Mouse (Mus musculus) kidney, adult 9 months (tissue): ENCODE data around the gene Dus4l.
"Not testable (repeated sequence)": the region's sequence is repeated elsewhere in the genome, so short reads cannot be mapped to it uniquely, and the experiment has no call there.

Experiments
- DNase-seq: peaks from one replicate; pipeline ENCODE4 v3.0.0; 2022

Dus4l gene

DNA sequence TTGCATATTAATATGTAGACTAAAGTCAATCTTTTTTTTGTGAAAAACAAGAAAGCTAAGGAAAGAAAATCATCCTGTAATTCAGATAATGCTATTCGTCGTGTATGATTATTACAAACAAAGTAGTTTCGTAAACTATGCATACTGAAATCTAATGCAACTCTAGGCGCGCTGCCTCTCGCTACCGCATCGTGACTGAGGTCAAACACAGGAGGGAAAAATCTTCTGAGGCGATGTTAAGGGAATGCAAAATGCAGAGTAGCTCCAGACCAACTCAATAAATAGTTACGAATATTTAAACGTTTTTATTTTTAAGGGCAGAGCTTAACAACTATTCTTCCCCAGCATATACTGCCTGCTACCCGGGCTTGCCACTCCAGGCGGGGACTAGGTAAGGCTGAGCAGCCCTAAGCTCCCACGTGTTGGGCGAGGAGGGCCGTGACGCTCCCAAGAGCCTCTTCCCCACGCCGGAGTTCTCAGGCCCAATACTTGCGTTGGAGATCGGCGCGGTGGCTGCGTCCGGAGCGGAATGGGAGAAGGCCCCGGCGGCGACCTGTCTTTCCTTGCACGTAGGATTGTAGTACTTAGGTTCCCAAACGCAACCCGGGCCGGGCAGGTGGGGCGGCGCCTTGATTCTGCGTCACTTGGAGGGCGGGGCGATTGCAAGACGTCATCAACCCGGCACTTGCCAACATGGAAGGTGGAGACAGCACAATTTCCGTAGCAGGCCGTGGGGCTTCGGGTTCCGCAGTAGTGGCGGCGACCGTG is at the start of gene Dus4l, which contains the start of gene Cog5:
TSS of gene Dus4l (minus strand) at position 630 of the 768 bp plus-strand sequence.
TSS of gene Cog5 (plus strand) at position 673 of the 768 bp plus-strand sequence.
- peak; percentile 98 for DNase-seq

DNA sequence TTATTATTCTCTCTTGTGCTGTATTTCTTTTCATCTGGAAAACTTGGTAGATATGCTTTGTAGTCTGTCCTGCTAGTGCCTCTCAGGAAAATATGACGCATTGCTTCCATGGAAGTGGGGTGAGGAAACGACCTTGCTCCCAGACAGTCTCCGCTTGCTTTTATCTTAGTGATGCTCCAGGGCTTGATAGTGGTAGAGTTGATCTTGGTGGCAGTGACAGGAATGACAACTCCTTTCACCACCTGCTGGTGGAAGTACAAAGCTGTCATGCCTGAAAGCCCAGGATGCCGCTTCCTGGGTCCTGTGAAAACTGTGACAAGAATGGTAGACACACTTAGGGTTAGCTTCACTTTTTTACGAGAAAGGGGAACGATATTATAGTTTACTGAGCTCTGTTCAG is 49.3 kb upstream of the Dus4l start:
- DNase-seq, result no peak

DNA sequence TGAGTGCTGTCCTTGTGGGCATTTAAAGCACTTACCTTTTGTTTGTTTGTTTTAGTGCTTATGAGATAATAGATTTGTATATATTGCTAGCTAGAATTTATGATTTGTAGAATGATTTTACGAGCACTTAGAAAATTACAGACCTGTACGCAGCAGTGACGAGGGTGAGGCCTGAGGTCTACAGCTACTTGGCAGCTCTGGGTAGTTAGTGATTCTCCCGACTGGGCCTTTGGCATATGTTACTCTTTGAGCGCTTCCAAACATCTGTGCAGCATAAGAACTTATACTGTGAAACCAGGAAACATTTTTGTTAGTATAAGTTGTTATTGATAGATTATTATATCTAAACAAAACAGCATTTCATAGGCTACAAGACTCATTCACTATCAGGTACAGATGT is 46.8 kb upstream of the Dus4l start:
- DNase-seq, result no peak

DNA sequence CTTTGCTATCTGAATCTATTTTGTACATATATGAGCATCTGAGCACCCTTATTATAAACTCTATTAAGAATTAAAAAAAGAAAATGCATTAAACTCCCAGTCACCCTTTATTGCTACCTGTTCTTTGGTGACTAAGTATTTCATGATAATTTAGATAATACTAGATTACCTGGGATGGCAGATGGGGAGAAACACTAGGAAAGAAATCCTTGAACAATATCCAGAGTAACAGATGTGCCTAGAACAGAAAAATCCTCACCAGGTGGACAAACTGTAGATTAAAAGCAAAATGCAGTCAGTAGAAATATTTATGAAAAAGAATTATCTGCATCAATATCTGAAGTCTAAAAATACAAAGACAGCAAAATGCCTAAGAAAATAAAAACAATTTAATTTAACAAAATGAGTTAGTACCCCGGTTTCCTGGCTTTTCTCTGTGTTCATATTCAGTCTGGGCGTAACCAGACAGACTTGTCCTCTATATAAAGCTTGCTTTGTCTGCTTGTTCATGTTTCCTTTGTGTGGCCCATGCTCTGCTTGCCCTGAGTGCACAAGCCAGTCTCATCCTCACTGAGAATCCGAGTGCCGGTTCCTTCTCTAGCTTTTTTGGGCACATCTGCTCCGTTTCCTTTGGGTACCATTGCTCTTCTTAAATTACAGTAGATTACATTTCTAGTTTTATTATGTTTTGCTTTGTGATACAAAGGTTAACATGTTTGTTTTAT is 46.2 kb upstream of the Dus4l start:
- DNase-seq, result no peak

DNA sequence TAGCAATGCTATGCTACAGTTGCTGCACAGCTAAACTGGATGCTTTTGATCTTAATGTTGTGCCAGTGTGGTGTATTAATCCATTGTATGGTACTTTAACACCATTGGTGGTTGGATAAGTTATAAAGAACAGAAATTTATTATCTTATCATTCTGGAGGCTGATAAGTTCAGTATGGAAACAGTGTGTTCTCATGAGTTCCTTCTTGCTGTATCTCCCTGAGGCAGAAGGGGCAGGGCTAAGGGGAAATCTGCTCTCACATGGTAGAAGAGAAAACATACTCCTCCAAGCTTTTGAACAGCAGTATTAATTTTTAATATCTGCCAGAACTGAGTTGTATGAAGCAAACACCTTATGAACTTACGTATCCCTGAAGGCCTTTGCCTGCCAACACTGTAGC is 38.7 kb upstream of the Dus4l start:
- no peak for DNase-seq

DNA sequence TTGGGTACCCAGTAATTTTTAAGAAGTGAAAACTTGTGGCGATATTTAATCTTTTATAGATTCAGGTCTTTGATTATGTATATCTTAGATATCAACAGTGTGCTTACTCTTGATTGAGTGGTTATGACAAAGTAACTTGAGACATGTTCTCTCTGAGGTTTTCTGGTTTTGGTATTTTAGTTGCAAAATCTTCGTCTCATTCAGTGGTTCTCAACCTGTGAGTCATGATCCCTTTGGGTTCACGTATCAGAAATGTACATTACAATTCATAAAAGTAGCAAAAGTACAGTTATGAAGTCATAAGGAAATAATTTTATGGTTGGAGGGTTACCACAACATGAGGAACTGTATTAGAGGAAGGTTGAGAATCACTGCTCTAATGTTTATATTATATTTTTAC is 32.1 kb upstream of the Dus4l start:
- no peak for DNase-seq

DNA sequence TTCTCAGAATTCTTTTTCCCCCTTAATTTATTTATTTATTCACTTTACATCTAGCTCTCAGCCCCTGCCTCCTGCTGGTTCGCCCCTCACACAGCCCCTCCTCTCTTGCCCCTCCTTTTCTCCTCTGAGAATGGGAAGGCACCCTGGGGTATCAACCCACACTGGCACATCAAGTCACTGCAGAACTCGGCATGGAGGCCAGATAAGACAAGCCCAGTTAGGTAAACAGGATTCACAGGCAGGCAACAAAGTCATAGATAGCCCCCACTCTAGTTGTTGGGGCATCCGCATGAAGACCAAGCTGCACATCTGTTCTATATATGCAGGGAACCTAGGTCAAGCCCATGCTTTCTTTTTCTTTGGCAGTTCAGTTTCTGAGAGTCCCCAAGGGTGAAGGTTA is 12.6 kb upstream of the Dus4l start:
- DNase-seq, result no peak

DNA sequence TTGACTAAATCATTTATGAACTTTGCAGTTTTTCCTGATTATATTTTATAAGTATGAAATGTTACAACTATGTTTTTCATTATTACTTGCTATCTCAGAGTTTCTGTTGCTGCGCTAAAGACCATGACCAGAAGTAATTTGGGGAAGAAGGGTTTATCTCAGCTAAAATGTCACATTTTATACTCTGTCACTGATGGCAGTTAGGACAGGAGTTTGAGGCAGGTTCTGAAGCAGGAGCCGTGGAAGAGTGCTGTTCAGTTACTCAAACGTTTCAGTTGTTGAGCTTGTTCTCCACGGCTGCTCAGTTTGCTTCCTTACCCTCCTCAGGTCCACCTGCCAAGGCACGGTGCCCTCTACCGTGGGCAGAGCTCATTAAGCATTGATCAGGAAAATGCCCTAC is 11.4 kb upstream of the Dus4l start:
- no peak for DNase-seq

DNA sequence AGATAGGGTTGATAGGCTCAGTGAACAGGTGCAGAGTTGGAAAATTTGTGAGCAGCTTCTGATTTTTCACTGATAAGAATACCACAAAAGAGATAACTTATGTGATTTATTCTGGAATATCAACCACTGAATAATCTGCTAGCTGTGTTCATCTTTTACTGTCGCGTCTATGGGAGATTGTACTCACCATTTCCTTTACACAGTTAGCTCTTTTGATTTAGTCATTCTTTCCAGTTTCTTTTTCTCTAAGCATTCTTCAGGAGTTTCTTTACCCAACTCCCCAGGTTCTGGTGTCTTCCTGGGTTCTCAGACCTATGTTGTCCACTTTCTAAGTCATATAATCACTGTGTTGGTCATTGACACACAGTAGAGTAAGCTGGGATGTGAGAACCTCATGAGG is 2.2 kb upstream of the Dus4l start:
- DNase-seq, result no peak

DNA sequence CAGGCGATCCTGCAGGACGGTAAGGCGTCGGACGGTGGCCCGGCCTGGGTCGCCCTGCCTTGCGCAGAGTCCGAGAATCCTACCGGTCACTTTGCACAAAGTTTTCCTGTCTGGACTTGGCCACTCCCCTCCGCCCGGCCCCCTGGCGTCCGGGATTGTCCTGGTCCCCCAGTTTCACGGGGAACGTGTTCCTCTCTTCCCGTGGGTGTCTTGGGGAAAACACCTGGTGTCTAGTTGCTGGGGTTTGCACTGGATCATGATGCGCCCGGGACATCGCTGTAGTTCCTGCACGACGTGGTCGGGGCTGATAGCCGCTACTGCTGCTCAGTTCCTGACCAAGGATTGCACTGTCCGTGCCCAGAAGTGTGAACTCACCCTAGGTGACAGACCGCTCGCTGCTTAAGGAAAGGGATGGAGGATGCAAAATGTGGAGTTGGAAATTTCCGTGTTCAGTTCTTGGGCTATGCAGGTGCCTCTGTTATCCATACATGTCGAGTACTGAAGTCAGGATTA is 395 bp upstream of the Dus4l start:
- no peak for DNase-seq

DNA sequence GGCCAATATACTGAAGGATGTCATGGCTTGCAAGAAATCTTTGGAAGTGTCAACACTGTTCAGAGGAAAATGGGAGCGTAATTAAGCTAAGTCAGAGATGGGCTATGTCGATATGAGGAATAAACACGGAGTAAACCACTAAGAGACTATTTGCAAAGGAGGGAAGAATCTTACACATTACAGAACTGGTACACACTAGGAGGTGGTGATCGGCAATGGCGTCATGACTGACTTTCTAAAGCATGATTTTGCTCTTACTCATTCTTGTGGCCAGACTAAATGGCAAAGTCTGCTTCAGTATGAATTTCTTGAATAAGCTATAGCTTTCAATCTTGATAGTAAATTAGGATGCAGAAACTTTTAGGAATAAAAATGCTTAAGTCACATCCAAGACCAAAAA is 1.0 kb downstream of the Dus4l start:
- DNase-seq, result no peak

DNA sequence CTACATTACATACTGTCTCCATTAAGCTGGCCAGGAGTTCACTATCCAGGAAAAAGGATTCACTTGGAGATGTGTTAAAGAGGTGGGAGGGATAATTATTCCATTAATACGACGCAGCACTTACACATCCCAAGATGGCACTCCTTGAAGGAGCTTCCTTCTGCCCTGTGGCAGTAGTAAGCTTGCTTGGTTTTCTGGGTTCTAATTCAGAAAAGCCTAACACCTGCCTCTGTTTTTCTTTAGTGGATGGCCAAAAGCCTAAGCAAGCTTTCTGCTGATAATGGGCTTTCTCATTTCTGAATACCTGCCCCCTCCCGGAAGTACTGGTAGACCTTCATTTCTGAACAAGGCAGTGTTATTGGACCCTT is 19.4 kb downstream of the Dus4l start:
- DNase-seq, result no peak

DNA sequence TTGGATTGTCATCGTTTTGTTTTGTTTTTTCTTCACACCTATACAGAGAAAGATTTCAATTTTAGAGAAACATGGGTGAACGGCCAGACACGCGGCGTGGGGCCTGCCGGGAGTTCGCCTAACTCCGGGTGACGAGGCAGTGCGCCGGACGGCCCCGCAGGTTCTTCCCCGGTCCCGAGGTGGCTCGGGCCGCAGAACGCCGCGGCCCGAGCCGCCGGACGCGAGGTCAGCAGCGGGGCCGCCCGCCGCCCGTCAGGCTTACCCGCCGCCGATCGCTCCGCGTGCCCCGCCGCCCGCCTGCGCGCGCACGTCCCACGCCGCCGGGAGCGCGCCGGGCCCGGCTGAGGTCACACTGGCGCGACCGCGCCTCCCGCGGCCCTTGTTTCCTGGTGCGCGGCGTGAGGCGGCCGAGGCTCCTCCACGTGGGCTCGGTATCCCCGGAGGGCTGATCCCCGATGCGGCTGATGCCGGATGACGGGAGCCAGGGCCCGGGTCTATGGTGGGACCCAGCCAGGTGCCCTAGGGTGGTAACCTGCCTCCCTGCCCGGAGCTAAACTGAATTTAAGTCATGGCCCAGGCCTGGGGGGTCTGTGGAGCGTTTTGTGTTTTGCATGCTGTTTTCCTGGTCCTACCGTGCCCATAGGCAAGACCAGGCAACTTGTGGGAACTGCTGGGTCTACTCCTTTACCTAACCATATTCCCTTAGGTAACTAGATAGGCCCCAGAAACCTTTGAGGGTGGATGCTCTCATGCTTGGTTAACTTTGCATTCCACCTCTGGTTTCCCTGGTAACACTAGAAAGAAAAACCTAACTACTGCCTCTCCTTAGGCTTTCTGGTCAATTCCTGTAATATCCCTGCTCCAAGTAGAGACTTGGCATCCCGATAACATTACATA is 20.0 kb downstream of the Dus4l start, which contains the start of gene Bcap29:
TSS of gene Bcap29 (minus strand) at position 316 of the 897 bp plus-strand sequence.
- DNase-seq, result peak; percentile 69

DNA sequence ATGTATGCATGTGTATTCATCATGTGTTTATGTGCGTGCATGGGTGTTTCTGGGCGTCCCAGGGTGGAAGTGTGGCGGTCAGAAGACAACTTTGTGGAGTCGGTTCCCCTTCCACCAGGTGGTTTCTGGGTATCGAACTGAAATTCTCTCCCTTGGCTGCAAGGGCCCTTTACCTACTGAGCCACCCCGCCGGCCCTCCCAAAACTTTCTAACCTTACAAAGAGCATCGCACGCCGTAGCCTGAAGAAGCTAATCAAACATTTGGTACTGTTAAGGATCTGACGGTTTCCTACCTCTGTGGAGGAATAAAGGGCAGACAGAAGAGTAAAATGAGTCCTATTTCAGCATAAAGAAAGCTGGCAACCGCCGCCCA is 20.7 kb downstream of the Dus4l start:
- no peak for DNase-seq

DNA sequence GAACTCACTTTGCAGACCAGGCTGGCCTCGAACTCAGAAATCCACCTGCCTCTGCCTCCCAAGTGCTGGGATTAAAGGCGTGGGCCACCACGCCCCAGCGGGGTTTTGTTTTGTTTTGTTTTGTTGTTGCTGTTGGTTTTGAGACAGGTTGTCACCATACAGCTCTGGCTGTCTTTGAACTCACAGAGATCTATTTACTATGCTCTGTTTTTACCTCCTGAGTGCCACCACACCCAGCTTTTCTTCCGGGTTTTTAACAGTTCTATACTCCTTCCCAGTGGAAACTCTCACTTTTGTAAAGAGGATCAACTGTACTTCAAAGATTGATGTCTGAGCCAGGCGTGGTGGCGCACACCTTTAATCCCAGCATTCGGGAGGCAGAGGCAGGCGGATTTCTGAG is 26.2 kb downstream of the Dus4l start:
- DNase-seq, result not testable (repeated sequence)

DNA sequence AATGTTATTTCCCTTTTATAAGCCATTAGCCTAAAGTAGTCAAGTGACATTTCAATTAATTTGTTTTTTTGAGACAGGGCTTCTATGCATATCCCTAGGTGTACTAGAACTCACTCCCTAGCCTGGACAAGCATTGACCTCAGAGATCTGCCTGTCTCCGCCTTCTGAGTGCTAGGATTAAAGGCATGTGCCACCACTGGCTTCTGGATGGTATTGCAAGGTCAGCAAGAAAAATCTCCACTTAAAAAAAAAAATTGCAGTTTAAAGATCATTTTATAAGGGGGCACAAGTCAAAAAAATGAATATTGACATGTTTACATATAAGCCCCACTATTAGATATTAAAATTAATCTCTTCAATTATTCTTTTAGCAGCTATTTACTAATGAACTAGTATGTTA is 29.6 kb downstream of the Dus4l start:
- no peak for DNase-seq

DNA sequence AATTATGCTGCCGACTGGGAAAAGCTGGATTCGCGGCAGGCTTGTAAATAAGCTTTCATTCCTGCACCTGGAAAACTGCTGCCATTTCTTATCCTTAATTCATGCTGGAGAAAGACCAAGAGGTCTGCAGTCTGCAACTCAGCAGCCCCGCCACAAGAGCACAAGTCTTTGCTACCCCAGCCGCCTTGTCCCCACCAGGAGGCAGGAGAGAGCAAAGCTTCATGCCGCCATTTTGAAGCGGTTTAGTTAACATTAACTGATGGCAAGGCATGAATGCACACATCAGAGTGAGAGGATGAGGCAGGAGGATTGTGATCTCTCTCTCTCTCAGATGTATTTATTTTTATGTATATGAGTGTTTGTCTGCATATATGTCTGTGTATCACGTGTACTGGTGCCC is 34.5 kb downstream of the Dus4l start:
- no peak for DNase-seq

DNA sequence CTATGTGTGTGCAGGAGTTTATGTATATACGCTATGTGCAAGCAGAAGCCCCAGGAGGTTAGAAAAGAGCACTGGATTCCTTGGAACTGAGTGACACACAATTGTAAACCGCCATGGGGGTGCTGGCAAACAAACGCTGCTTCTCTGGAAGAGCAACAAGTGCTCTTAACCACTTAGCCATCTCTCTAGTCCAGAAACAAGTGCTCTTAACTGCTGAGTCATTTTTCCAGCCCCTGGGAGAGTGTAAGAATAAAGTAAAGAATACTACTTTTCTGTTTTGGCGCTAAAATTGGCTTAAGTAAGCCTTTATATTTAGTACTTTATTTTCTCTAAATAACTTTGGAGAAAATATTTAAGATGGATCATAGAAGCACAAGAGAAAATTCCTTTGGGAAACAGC is 41.3 kb downstream of the Dus4l start:
- no peak for DNase-seq

DNA sequence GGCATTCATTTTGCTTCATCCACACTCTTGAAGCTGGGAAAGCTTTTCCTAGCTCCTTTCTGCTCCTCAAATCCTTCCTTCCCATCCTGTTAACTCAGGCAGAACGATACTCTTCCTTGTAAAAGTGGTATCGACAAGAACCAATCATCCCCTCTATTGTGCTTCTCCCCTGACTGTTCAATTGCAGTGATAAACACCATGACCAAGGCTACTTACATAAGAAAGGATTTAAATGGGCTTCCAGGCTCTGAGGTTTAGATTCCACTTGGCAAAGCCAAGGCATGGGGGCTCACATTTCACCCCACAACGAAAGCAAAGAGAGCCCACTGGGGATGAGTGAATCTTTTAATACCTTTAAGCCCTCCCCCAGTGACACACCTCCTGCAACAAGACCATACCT is 46.5 kb downstream of the Dus4l start:
- DNase-seq, result no peak

DNA sequence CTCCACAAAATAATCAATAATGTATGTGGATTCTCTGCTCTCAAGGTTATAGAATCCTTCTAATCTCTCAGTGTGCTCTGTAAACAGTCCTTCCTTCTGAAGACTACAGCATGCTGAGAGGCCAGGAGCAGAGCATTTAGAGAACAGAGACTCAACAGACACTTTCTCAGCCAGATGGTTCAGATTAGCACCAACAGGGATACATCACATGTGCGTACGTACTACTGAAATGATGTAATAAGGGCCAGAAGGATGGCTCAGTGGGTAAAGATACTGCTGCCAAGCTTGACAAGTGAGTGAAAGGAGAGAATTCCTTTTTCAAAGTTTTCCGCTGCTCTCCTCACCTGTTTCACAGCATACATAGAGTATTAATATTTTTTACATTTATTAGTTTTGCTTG is 49.7 kb downstream of the Dus4l start:
- DNase-seq, result no peak

DNA sequence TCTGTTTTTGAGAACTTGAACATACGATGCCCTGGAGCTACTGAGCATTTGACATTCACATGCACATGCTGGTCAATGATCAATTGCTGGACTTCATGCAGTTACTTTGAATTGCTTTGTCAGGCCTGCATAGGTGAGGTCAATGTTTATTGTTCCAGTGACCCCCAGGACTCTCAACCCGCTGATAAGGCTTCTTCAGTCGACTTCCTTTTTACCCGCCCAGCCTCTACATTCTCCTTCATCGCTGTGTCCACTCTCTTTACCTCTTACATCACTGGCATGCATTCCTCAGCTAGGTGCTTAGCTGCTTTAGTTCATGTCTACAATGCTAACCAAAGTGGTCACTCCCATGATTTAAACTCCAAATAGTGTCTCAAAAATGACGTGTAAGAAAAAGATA is 51.0 kb downstream of the Dus4l start:
- DNase-seq, result no peak

DNA sequence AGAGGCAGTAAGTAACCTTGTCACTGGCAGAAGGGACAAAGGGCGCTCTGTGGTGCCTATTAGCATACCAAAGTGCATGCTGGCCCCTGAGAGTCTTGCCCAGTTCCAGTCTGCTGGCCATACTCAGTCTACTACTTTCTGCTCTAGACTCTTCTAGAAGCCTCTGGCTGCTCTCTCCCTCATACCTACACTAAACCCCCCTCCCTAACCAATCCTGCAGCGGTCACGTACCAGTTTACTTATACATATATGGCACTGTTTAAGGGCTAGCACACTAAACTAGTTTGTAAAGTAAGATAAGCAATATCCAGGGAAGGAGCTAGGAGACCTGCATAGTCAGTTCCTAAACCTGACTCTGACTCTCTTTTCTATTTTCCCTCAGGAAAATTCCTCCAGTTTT is 60.3 kb downstream of the Dus4l start:
- DNase-seq, result peak; percentile 18

DNA sequence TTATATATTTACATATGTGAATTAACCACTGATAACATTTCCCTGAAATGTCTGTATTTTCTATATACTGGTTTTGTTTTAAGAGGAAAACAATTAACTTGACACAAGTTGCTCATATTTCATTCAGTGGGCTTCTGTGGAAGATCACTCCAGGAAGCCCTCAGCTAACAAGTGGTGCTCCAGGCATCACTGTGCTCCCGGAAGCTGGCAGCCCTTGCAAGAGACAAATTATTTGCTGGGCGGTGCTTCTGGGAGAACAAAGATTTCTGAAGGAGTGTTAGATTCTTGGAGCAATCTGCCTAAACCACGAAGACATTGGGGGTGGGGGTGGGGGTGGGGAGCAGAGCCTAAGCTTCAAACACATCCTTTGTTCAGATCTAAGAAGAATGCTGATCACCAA is 62.6 kb downstream of the Dus4l start:
- DNase-seq, result no peak
